Mouse (Mus musculus): ENCODE results near the gene Aqp2.

Gene Aqp2

DNA sequence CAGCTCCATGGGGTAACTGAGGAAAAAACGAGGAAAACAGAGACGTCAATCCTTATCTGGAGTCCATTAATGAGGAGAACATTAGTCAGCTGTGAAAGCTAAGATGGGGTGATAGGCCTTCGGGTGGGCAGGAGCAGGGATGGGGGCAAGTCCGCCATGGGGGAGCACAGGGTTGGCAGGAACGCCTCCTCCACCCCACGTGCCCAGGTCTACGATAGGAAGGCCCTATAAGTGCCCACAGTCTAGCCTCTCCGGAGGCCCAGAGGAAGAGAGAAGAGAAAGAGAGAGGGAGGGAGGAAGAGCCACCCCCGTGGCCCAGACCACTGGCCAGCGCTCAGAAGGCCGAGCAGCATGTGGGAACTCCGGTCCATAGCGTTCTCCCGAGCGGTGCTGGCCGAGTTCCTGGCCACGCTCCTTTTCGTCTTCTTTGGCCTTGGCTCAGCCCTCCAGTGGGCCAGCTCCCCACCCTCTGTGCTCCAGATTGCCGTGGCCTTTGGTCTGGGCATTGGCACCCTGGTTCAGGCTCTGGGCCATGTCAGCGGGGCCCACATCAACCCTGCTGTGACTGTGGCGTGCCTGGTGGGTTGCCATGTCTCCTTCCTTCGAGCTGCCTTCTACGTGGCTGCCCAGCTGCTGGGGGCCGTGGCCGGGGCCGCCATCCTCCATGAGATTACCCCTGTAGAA is at the start of gene Aqp2:
Aqp2 (plus strand) TSS at position 254 of the 684 bp plus-strand sequence.
- WGBS, result 78% methylated on average over 26 of the region's 26 CpGs

DNA sequence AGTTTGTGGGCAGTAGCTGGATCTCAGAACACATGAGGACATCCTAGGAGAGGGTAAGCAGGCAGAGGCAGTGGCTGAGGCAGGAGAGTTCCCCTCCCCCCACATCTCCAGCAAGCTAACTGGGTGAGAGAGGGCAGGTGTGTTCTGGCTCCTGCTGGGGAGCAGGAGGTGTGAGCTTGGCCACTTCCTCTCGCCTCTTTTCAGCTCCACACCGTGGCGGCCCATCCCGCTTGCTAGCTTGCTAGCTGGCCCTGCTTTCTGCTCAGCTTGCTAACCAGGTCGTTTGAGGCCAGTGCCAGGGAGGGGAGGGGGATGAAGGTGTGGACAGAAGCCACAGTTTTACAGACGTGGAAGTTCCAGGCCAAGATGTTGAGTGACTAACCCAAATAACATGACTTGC is 47.7 kb upstream of the Aqp2 start:
- 40% methylated on average over 6 of the region's 6 CpGs for WGBS

DNA sequence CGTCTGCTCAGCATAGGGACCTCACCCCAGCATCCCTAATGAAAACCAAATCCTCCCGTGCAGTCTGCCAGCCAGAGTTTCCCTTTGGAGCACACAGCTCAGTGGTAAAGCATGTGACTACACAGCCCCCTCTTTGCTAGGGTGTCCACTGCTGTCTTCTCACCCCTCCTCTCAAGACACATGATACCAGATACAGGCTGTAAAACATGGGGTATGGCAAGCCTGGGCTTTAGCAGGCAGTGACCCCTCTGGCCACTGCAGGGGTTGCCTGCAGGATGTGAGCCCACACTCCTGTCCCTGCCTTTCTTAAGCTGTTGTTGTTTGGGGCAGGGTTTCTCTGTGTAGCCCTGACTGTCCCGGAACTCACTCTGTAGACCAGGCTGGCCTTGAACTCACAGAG is 46.8 kb upstream of the Aqp2 start:
- WGBS, result 70% methylated on average over 3 of the region's 3 CpGs

DNA sequence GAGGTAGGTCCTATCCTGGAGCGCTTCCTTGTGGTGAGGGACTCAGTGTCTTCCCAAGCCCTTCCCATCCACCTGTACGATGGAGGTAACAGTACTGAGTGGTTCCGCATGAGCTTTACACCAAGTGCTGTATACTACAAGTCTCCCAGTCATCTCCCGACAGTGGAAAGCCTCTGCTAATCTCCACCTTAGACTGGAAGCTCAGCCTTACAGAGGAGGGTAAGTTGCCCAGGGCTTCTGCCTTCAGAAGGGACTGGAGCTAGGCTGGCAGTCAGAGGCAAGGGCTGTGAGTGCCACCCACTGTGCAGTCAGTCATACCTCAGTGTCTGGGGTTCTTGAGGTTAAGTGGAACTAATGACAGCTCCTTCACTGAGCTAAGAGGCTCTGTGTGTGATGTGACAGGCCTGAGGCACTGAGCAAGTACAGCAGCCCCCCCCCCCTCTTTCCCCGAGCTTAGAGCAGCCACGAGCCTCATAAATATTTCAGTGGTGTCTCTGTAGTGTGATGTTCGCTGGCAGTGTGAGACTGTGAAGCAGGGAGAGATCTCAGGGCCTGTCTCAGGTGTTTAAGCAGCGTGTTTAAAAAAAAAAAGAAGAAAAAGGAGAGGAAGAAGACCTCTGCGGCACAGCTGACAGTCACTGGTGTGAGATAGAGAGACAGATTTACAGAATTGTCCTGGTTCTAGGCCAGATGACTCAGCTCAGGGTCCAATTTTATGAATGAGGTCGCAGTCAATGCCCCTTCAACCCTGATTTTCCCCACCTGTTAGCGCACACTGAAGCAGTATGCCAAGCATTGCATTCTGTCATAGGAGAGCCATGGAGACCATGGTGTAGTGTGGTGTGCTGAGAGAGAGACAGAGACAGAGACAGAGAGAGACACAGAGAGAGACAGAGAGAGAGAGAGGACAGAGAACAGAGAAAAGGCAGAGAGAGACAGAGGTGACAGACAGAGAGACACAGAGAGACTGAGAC is 41.7 kb upstream of the Aqp2 start:
- 66% methylated on average over 11 of the region's 11 CpGs for WGBS

DNA sequence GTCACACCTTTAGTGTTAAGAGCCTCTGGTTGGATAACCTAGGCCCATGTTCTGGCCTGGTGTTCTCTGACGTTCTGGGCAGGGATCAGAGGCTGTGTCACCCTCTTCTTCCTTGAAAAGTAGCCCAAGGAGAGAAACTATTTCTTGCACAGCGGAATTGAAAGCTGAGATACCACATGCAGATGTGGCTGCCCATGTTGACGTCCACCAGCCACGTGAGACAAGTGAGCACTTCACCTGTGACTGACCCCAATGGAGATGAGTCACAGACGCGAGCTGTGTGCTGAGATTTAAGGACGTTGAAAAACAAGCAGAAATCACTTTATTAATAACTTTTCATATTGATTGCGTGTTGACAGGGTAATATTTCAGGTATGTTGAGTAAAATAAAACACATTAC is 39.0 kb upstream of the Aqp2 start:
- 93% methylated on average over 8 of the region's 8 CpGs for WGBS

DNA sequence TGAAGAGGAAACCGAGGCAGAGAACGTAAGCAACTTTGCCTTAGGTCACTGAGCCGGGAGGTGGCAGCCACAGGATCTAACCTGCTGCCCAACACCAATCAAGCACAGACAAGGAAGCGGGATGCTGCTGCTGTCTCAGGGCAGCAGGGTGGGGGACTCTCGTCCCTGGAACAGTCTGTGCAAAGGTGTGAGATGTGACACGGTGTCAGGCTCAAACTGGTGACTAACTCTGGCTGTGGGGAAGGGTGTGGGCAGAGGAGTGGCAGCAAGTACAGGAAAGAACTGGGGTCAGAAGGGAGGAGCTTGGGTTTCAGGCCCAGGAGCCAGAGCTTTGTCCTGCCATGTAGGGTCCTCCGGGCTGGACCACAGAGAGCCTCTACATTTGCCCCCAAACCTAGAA is 34.8 kb upstream of the Aqp2 start:
- 88% methylated on average over 7 of the region's 7 CpGs for whole genome bisulfite sequencing

DNA sequence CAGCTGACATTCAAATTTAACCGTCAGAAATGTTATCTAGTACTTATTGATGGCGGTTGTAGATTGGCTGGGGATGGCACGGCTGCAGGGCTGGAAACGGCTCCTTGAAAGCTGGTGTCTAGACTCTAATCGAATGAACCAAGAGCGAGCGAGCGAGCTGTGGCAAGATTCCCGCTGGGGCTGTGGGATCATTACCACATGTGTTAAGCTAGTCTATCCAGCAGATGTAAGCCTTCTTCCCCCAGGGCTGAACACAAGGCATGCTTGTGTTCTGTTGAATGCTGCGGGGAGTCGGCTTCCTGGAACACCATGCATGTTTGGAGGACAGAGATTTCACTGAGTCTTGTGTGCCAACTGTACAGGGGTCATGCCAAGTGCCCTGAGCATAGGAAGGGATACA is 32.3 kb upstream of the Aqp2 start:
- 65% methylated on average over 11 of the region's 11 CpGs for WGBS

DNA sequence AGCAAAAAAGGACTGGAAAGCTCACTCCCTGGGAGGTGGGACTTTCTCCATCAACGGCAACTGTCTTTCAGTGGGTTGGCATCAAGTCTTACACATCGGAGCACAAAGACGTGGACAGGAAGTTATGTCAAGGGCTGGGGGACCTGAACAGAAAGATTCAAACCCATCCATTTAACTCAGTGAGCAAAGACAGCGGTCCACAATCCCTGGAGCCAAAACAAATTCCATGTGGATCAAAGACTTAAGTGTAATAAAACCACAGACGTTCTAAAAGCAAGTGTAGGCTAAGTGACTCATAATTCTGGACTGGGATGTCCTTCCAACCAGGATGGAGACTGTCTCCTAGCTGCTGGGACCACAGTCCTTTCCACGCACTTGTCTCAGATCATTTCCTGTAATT is 31.1 kb upstream of the Aqp2 start:
- 75% methylated on average over 6 of the region's 6 CpGs for WGBS

DNA sequence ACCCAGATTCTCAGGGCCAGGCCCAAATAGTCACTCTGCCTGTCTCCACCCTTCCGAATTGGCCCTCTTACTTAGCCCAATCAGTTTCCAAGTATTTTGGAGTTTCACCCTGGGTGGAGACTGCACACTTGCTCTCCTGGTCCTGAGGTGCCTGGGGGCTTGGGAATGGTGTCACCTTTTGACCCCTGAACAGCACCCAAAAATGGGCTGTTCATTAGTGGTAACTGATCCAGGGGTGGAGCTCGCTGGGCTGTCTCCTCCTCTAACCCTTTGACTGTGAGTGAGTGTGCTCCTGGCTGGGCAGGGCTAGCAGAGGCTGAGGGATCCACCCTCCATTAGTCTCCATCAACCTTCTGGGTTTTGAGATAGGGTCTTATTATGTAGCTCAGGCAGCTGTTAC is 29.0 kb upstream of the Aqp2 start:
- WGBS, result 72% methylated on average over 2 of the region's 2 CpGs

DNA sequence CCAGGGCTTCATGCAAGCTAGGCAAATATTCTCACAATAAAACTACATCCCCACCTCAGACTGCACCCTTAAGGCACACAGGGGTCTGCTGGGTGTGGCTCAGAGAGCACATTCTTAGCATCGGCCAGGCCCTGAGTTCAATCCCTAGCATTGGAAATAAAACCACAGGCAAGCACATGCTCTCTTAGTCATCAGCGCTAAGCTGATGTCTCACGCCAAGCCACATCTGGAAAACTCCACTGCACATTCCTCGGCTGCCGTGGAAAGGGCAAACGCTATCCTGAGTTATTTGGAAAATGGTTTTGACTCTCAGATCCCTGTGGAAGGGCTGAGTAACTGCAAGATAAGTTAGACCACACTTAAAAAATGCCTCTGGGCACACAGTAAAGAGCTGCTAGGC is 25.1 kb upstream of the Aqp2 start:
- WGBS, result 79% methylated on average over 6 of the region's 6 CpGs

DNA sequence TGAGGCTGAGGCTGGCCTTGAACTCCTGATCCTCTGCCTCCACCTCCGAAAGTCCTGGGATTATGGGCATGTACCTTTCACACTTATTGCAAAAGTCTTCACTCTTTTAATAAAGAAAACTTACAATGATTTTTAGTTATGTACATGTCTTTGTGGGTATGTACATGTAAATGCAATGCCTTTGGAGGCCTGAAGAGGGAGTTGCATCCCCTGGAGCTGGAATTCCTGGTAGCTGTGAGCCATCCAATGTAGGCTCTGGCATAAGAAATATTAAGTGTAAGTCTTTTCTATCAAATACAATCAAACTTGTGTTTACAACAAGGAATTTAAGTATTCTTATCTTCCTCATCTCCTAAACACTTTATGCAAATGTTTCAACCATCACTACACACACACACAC is 19.9 kb upstream of the Aqp2 start:
- WGBS, result 92% methylated on average over 1 of the region's 1 CpGs

DNA sequence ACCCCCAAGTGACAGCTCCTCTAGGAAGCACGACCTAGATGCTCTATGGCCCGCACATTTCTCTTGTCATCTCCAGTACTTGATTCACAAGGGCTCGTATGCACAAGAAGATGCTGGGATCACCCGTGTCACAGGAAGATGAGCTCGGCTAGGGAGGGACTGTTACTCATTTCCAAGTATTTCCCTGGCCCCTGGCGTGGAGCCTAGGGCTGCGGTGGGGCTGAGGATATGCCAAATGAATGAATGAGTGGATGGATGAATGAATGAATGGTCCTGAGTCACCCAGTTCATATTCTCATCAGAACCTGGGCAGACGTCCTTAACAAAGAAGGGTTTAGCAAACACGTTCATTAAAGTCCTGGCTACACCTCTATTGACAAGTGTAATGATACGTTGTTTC is 18.6 kb upstream of the Aqp2 start:
- 73% methylated on average over 10 of the region's 10 CpGs for WGBS

DNA sequence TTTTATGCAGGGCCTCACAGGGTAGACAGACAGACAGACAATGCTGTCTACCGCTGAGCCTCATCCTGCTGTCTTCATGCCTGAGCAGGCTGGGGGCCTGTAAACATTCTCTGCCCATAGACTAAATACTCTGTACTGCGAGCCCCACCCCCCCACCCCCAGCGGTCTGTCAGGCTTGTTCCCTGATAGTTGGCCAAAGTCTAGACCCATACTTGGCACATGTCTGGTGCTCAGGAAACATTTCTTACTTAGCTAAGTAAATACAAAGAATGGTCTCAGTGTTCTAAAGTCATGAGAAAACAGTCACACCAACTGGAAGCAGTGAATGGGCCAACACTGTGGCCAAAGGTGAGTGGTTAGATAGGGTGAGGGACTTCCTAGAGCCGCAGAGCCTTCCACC is 11.5 kb upstream of the Aqp2 start:
- WGBS, result 64% methylated on average over 4 of the region's 4 CpGs

DNA sequence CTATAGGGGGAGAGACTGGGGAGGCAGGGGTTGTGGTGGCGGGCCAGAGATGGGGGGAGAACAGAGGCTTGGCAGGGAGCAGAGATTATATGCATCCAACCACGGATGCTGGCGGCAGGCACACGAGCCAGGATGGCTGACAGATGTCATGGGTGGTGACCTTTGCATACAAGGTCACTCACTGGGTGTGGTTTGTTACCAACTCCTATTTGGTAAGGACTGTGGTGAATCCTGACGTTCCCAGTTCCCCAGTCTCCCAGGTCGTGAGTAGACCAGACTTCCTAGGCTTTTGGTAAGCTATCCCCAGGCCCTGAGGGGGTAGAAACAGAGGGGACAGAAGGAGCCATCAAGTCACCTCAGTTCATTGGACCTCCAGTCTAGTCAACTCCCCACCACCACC is 10.2 kb upstream of the Aqp2 start:
- 78% methylated on average over 6 of the region's 6 CpGs for WGBS

DNA sequence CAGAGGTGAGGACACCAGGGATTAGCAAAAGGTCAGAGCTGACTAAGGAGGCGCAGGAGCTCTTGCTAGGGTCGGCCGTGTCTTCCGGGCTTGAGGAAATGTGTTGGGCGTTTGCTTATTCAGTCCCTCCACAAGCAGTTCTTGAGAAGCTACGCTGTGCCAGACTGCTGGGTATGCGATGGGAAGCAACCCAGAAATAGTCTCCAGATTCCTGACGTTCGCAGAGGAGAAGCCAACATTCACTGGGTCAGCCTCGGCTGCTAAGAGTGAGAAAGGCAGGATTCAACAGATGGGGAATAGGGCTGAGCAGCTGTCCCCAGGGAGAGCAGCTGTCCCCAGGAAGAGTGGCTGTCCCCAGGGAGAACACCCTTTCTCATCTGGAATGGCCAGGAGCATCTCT is 9.7 kb upstream of the Aqp2 start:
- WGBS, result 32% methylated on average over 10 of the region's 10 CpGs

DNA sequence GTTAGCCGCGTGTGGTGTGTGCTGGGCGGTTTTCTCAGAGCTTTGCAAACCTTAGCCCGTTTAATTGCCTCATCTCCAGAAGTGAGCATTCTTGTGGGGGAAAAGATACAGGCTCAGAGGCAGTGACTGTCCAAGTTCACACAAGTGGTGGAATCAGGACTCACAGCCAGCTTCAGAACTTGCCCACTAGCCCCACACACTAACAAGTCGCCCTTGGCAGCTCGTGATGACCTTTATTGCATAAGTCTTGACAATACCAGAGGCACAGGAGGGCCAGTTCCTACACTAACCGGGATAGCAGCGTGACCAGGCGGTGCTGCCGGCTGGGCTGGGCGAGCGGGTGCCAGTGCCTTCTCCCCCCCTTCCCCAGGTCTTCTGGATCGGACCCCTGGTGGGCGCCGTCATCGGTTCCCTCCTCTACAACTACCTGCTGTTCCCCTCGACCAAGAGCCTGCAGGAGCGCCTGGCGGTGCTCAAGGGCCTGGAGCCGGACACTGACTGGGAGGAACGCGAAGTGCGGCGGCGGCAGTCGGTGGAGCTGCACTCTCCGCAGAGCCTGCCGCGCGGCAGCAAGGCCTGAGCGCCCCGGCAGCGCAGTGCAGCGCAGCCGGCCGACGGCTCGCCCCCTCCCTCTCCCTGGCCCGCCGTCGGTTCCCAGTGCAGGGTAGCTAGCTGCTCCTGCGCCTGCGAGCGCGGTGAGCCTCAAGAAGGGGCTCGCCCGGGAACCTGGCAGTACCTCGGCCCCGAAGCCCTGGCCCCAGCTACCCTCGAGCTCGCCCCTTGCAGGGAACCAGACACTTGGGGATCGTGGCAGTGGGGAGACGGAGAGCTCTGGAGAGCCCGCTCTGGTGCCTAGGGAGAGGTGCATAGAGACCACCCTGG is 4.8 kb downstream of the Aqp2 start:
- 7% methylated on average over 54 of the region's 54 CpGs for WGBS

DNA sequence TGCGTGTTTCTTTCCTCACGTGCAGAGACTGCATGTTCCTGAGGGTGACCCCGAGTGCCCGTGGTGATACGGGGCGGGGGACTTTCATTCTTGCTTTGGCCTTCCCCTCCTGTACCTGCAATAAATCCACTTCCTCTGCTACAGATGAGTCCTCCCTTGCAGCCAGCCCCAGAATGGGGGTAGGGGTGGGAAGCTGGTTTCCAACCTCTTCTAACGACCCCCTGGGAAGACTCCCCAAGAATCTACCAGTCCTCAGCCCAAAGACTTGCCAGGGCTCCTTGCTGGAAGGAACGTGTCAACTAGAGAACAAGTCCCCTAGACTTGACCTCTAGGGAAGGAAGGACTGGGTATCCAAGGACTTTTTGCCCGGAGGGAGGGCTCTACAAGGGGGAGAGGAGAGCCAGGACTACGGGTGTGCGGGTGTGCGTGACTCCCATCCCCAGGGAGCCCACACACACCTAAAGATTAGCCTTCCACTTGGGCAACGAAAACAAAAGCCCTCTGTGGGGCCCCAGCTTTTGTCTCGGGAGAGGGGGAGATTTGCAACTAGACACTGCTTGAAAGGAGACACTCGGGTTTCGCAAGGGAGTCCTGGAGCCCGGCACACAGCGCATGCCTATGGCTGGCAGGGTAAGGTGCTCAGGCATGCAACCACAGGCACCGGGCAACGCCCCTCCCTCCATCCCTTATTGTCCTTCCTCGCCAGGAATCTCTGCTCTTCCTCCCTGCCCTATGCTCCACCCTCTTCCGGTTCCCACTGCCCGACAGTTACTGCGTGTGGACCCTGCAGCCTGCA is 5.8 kb downstream of the Aqp2 start:
- 29% methylated on average over 24 of the region's 24 CpGs for WGBS

DNA sequence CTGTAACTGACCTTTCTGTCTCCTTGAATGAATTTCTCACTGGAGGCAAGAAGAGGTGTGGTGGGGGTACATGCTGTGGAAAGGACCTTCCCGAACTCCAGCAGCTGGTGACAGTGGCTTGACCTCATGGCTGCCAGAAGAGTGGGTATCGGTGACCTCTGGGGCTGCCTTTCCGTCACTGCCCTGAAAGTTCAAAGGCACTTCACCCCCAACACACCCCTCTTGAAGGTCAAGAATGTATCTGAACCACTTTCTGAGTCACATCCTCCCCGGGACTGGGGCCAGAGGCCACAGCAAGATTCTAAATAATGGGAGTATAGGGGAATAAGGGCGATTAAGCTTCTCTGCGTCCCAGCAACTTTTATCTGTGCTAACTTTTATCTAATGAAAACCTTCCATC is 6.9 kb downstream of the Aqp2 start:
- WGBS, result 87% methylated on average over 6 of the region's 6 CpGs

DNA sequence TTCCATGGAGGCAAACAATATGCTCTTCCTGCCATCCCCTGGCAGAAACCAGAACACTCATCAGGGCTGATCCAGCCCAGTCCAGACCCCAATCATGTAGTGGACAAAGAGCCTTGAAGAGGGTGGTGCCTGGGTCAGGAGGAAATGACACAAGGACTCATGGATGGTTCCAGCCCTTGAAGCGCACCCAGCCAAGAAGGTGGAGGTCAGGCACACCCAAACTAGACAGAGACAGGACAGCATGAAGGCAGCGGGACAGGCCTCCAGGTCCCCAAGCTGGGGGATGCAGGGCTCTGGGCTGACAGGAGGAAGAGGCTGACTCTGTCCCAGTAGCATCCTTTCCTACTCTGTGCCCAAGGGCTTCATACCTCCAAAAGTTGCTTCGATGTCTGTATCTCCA is 7.7 kb downstream of the Aqp2 start:
- WGBS, result 97% methylated on average over 3 of the region's 3 CpGs

DNA sequence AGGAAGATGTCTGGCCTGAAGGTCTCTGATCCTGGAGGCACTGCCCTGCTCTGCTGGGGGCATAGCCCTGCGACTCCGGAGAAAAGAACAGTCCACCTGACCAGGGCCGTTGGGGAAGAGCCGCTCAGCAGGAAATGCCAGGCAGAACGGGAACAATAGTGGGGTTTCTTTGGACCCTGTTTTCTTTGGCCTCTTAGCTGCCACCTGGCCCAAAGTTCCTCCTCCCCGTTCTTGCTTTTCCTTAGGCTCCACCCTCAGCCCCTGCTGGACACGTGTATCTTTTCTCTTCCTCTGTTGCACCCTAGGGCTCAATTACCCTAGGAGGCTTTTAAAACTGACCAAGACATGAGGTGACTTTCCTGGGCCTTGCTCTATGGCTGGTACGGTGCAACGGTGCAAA is 10.4 kb downstream of the Aqp2 start:
- WGBS, result 57% methylated on average over 9 of the region's 9 CpGs

DNA sequence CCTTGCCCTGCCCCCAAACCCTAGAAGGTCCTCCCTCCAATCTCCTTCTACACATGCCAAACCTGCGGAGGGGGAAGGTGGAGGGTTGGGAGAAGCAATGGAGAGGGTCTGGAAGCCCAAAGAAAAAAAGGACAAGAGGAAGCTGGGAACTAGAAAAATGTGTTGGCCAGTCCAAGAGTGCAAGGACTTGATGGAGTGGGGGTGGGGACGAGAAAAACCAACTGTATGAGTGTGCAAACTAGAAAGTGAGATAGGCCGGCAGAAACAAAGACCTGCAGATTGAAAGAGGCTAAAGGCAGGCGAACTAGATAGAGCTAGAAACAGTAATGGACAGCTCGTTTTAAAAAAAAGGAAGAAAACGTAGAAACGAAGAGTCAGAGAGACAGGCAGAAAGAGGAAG is 10.8 kb downstream of the Aqp2 start:
- 51% methylated on average over 7 of the region's 7 CpGs for WGBS
